Mouse (Mus musculus) lung, postnatal 0 days (tissue): ENCODE measurements at regions not wholly inside any gene's neighbourhood (a gene's known extent, or its start where the extent isn't known, plus 50 kb on each side); places are given as distances from the start of the nearest gene placed in this dataset.

Experiments
- ATAC-seq: fragments of 200-750 bp; cut with Nextera tagmentation; 2 replicates; pipeline ENCODE4 v1.8.0; 2017; ENCODE audit warnings: moderate library complexity
- DNase-seq: peaks from one replicate; pipeline ENCODE4 v3.0.0-alpha.2; 2016; ENCODE audit warnings: low spot score
- H3K27ac ChIP-seq: fragments of 300-500 bp; sonication (generic); 2 replicates; pipeline ENCODE4 v1.5.1; 2014; ENCODE audit warnings: antibody characterized with exemption, mild to moderate bottlenecking, low read length, mixed read lengths
- H3K27me3 ChIP-seq: fragments of 300-500 bp; sonication (generic); replicated peaks from 2 replicates; pipeline ENCODE4 v1.6.1; 2014; ENCODE audit warnings: low read length, mixed read lengths; ENCODE audit not compliant: insufficient read depth
- H3K36me3 ChIP-seq: fragments of 300-500 bp; sonication (generic); 2 replicates; pipeline ENCODE4 v1.6.1; 2014; ENCODE audit warnings: low read length, mixed read lengths; ENCODE audit not compliant: insufficient read depth
- H3K4me1 ChIP-seq: fragments of 300-500 bp; sonication (generic); 2 replicates; pipeline ENCODE4 v1.6.1; 2014; ENCODE audit warnings: antibody characterized with exemption, low read depth, low read length, mixed read lengths; ENCODE audit not compliant: insufficient read depth
- H3K4me2 ChIP-seq: fragments of 300-500 bp; sonication (generic); replicated peaks from 2 replicates; pipeline ENCODE4 v1.6.1; 2014; ENCODE audit warnings: low read depth, mild to moderate bottlenecking, low read length, moderate library complexity, mixed read lengths
- H3K4me3 ChIP-seq: fragments of 300-500 bp; sonication (generic); 2 replicates; pipeline ENCODE4 v1.5.1; 2014; ENCODE audit warnings: low read depth, low read length
- H3K9ac ChIP-seq: fragments of 300-500 bp; sonication (generic); replicated peaks from 2 replicates; pipeline ENCODE4 v1.6.1; 2014; ENCODE audit warnings: low read depth, mild to moderate bottlenecking
- H3K9me3 ChIP-seq: fragments of 300-500 bp; sonication (generic); 2 replicates; pipeline ENCODE4 v1.6.1; 2016; ENCODE audit warnings: low read length, mixed read lengths
- CTCF ChIP-seq: IDR thresholded peaks from 2 replicates; pipeline ENCODE4 v1.5.1; 2016; ENCODE audit warnings: antibody characterized with exemption, mild to moderate bottlenecking
- EP300 ChIP-seq: IDR thresholded peaks from 2 replicates; pipeline ENCODE4 v1.6.1; 2016; ENCODE audit warnings: antibody characterized with exemption, mild to moderate bottlenecking, control low read depth
- WGBS: fragments of 180-500 bp; shearing (Covaris S2); extraction: QIAGEN DNeasy Blood & Tissue Kit; methylation state at CpG from one replicate; pipeline ENCODE4 v1.1.7; 2014; 5-methylcytosine and 5-hydroxymethylcytosine counted together

GRCm38 (mm10) chr4:55798099-55798498 lies 265.8 kb upstream of the Klf4 start:
- WGBS, result 69% methylated on average over 6 of the region's 6 CpGs
- DNase-seq (peak; percentile 10), ATAC-seq (no peak)
- no peaks in the 10 kb centered on the region for H3K27me3 ChIP-seq
- no peaks in the 10 kb centered on the region for H3K36me3 ChIP-seq
- H3K27ac ChIP-seq, result no peak overlapping the region
- no peak overlapping the region for H3K9ac ChIP-seq
- TF ChIP-seq EP300 (no peak), CTCF (no peak)
- no peaks in the 10 kb centered on the region for H3K9me3 ChIP-seq
- no peak overlapping the region for H3K4me3 ChIP-seq
- H3K4me2 ChIP-seq, result no peak overlapping the region
- H3K4me1 ChIP-seq, result no peaks in the 10 kb centered on the region

- H3K27me3 ChIP-seq, result no peaks in the 10 kb centered on the region
- no peaks in the 10 kb centered on the region for H3K9me3 ChIP-seq
- ATAC-seq (peak; percentile 94), DNase-seq (peak; percentile 74)
- no peak for TF ChIP-seq CTCF
- TF ChIP-seq EP300, result peak; percentile 84
- H3K4me2 ChIP-seq, result no peak overlapping the region
- no peak overlapping the region for H3K4me3 ChIP-seq
- H3K27ac ChIP-seq, result no peak overlapping the region
- H3K4me1 ChIP-seq, result no peaks in the 10 kb centered on the region
- no peak overlapping the region for H3K9ac ChIP-seq
- no peaks in the 10 kb centered on the region for H3K36me3 ChIP-seq
These were observed 249.1 kb upstream of the Klf4 start for GRCm38 (mm10) chr4:55781329-55781847.

- Histone ChIP-seq H3K9ac (no peak overlapping the region), H3K4me3 (no peak overlapping the region), H3K36me3 (no peaks in the 10 kb centered on the region), H3K4me1 (no peaks in the 10 kb centered on the region), H3K27me3 (no peaks in the 10 kb centered on the region), H3K4me2 (no peak overlapping the region), H3K27ac (no peak overlapping the region), H3K9me3 (no peaks in the 10 kb centered on the region)
- 72% methylated on average over 4 of the region's 4 CpGs for WGBS
- DNase-seq (no peak), ATAC-seq (no peak)
- TF ChIP-seq CTCF (no peak), EP300 (no peak)
These were observed 247.3 kb upstream of the Klf4 start for GRCm38 (mm10) chr4:55779581-55779980.

DNA sequence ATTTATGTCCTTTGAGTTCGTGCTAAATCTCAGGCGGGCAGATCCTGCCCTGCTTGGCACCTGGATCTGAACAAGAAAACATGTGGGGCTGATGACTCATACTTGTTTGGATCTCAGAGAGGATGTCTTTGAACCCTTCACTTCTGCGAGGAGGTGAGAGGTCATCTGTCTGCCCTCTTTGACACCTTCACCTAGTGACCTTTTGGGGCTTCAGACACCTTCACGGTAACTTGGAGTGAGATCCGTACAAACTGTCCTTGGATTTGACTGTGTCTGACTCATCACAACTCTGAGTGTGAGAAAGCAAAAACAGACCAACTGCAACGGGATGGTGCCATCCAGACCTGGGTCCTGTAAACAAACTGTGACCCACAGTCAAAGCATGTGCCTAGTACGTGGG lies 243.6 kb upstream of the Klf4 start:
- 44% methylated on average over 7 of the region's 7 CpGs for WGBS
- H3K4me3 ChIP-seq, result no peak overlapping the region
- no peak for ATAC-seq
- no peaks in the 10 kb centered on the region for H3K9me3 ChIP-seq
- H3K27ac ChIP-seq, result no peak overlapping the region
- no peaks in the 10 kb centered on the region for H3K27me3 ChIP-seq
- no peaks in the 10 kb centered on the region for H3K4me1 ChIP-seq
- no peak overlapping the region for H3K9ac ChIP-seq
- no peak overlapping the region for H3K4me2 ChIP-seq
- TF ChIP-seq EP300, result no peak
- TF ChIP-seq CTCF, result no peak
- no peaks in the 10 kb centered on the region for H3K36me3 ChIP-seq
- no peak for DNase-seq

DNA sequence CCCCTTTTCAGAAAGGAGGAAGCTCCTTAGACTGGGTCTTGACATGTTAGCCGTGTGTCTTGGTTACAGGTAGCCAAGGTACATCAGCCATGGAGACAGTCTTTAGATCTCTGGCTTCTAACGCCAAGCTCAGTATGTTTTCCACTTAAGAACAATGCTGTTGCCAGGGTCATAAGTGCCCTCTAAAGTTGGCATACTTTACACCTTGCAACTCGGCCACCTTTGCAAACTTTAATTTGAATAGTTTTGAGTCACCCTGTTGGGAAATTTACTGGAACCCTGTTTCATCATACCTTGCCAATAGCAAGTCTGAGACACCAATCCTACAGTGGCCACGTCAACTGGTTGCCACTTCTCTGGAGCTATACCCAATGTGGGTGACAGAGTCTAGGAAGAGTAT lies 242.3 kb upstream of the Klf4 start:
- TF ChIP-seq EP300 (peak; percentile 67), CTCF (no peak)
- H3K9me3 ChIP-seq, result no peaks in the 10 kb centered on the region

GRCm38 (mm10) chr4:55769656-55770055 lies 237.4 kb upstream of the Klf4 start:
- Histone ChIP-seq H3K27me3 (no peaks in the 10 kb centered on the region), H3K4me3 (no peak overlapping the region), H3K4me1 (no peaks in the 10 kb centered on the region), H3K36me3 (no peaks in the 10 kb centered on the region), H3K9me3 (no peaks in the 10 kb centered on the region), H3K4me2 (no peak overlapping the region), H3K27ac (no peak overlapping the region), H3K9ac (no peak overlapping the region)
- WGBS, result 87% methylated on average over 3 of the region's 3 CpGs
- DNase-seq (no peak), ATAC-seq (no peak)
- TF ChIP-seq EP300, result no peak

More for the DNA sequence above, 242.3 kb upstream of the Klf4 start:
- H3K36me3 ChIP-seq, result no peaks in the 10 kb centered on the region
- no peak overlapping the region for H3K4me3 ChIP-seq
- H3K4me1 ChIP-seq, result no peaks in the 10 kb centered on the region
- no peak overlapping the region for H3K9ac ChIP-seq
- DNase-seq, result peak; percentile 84
- peak; percentile 92 for ATAC-seq
- no peaks in the 10 kb centered on the region for H3K27me3 ChIP-seq
- WGBS, result 53% methylated on average over 4 of the region's 4 CpGs
- H3K27ac ChIP-seq, result no peak overlapping the region
- no peak overlapping the region for H3K4me2 ChIP-seq

GRCm38 (mm10) chr4:55768325-55768724 lies 236.1 kb upstream of the Klf4 start:
- no peak for TF ChIP-seq CTCF
- no peak for TF ChIP-seq EP300

More at GRCm38 (mm10) chr4:55768325-55768724, 236.1 kb upstream of the Klf4 start:
- Histone ChIP-seq H3K27me3 (no peaks in the 10 kb centered on the region), H3K36me3 (no peaks in the 10 kb centered on the region), H3K27ac (no peak overlapping the region), H3K4me2 (no peak overlapping the region), H3K4me3 (no peak overlapping the region), H3K9ac (no peak overlapping the region), H3K9me3 (no peaks in the 10 kb centered on the region), H3K4me1 (no peaks in the 10 kb centered on the region)
- no peak for DNase-seq
- 88% methylated on average over 6 of the region's 6 CpGs for WGBS
- no peak for ATAC-seq
